Mouse (Mus musculus): ENCODE data around the gene Tmbim1.

Gene Tmbim1

DNA sequence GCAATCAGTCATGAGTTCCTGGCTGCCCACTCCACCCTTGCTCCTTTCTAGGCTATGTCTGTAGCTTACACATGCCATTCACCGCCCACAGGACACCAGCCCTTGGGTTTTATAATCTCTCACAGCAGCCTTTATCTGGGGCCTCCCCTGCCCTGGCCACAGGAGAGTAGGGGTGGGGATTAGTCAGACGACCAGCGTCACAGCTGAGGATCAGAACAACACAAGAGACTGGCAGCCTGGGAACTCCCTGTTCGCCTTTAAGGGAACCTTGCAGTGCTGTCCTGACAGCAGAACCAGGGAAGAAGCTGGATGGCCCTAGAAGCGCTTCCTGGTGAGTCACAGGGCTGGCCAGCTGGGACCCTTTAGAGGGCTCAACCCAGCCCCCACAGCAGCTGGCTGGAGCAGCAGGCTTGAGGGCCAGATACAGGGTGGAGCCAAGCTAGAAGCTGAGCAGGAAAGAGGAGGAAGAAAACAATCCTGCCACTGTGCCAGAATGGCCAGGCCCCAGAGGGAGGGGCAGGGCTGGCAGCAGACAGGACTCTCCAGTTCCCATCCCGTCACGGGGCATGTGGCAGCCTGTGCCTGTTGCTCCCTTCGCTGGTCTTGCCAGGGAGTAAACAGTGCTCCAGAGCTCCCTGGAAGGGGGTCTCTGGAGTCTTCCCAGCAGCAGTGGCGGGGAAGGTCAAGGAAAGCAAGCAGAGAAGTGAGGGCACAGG is 9.8 kb downstream of the Tmbim1 start:
- DNase-seq (ENCODE audit: extremely low spot score, low spot score), result peak; percentile 51

DNA sequence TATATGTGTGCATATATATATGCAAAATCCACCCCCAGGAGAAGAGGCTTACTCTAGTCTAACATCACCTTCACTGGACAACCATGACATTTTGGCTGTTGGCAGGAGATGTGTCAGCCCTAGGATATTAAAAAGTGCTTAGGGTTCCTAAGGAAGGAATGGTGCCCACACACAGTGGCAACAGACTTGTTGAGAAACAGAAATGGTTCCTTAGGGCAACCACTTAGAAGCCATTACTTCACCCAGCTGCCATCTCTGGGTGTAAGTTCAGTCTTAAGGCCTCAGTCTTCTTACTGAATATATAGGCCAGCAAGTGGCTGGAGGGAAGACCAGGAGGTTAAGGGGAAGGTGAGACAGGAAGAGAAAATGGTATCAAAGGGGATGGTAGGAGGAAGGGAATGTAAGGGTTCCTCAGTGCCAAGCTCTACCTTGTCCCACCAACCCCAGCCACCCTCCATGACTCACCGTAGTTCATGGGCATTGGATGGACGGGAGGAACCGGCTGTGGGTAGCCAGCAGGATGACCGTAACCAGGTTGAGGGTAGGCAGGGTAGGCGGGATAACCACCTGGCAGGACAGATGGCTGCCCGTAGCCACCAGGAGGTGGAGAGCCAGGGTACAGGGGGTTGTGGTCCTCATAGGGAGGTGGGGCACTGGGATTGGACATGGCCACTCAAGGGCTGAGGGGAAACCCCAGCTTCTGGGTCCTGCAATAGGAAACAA is 10.5 kb downstream of the Tmbim1 start:
- no peak for DNase-seq (ENCODE audit: extremely low spot score, low spot score)

DNA sequence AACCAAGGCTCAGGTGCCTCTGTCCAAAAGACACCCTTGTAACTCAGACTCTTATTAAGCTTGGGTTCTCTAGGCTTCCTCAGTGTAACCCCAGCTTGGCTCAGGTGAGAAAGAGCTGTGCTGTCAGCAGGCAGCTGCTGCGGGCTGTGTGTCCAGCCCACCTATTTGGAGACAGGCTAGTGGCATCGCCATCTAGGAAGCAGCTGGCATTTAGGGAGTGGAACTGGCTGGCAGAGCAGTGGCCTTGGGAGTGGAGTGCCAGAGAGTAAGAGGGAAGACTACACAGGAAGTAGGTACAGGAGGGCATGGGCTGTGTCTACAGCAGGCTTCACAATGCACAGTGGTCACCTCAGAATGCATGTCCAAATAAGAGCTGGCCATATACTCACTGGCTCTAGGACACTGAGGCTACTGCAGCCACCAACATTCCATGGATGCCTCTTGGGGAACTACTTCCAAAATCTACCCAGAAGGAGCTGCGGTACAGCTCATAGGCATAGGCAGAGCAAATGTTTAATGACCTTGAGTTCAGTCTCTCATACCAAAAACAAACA is 11.3 kb downstream of the Tmbim1 start:
- DNase-seq (ENCODE audit: extremely low spot score, low spot score), result no peak

DNA sequence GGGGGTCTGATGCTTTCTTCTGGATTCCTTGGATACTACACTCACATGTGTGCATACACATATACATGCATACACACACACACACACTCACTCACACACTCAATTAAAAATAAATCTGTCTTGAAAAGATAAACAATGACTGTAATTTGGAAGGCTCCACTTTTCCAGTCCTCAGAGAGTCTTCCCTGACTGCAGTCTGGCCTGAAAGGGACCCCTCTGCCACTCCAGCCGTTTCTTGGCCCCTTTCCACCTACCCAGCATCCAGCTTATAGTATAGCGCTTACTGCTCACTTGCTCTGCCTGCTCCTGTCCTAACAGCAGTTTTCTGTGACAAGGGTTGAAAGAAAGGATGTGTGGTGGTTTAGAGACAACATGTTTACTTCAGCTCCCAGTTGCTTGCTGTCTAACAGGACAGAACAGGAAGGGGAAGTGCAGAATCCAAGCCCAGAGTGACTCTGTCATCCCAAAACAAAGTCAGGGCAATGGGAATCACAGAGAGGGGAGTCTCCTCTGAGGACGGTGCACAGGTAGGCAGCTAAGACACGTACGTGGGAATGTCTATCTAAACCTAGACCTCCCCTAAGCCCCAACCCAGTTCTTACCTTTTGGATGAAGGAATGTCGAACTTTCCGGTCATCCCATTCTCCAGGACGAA is 12.0 kb downstream of the Tmbim1 start:
- DNase-seq (ENCODE audit: extremely low spot score, low spot score), result no peak

DNA sequence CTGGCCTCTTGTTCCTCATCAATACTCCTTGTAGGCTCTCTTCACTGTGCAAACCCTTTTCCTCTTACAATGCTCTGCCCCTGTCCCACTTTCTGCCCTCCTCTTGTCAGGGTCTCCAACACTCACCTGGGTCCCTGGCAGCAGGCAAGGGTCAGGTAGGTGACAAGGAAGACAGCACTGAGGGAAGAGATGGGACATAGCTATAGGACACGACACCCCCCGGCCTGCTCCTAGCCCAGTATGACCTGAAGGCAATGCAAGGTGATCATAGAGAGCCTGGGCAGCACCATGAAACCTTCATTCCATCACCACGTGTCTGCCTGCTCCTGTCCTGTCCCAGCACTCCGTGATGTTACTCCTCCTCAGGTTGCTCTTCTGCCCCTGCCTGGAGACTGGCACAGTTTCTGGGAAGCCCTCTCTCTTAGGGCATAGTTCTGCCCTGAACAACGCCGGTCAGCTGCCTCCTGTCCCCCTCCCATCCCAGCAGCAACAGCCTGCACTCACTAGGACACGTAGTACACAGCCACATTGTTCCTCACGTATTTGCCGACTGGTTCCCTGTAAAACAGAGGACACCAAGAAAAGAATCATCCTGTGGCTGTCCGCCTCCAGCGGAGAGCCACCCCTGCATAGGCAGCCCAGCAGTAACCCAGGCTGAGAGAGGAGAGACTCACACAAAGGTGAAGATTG is 12.9 kb downstream of the Tmbim1 start:
- DNase-seq (ENCODE audit: extremely low spot score, low spot score), result no peak

DNA sequence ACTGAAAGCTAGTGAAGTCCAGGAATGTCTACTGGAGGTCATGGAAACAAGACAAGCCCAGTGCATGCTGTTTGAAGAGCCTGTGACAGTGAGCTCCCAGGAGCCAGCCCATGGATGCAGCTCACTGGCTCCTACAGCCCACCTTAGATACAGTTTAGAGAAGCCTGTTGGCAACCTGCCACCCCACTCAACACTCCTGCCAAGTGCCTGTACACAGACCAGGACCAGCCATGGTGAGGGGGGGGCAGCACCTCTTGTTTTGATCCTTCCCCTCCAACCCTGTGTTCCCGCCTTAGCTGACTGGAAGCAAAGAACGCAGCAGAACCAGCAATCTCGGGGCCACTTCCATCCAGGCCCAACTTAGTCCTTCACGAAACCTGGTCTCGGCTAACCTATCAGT is 15.3 kb downstream of the Tmbim1 start:
- DNase-seq (ENCODE audit: extremely low spot score, low spot score), result no peak

DNA sequence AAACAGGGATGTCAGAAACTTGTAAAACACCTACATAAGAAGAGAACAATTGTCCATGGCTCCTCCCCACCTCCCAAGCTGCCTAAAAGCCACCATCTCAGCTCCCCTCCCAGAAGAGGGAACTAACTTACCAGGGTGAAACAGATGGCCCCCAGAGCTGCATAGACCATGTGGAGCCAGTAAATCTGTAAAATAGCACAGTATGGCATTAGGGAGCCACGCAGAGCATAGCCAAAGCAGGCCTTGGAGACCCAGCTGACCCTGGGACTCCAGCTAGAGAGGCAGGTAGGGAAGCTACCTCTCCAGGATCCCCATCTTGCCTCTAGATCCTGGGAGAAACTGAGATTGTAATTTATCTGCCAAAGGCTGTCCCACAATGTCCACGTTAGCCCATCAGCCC is 15.7 kb downstream of the Tmbim1 start:
- DNase-seq (ENCODE audit: extremely low spot score, low spot score), result no peak

DNA sequence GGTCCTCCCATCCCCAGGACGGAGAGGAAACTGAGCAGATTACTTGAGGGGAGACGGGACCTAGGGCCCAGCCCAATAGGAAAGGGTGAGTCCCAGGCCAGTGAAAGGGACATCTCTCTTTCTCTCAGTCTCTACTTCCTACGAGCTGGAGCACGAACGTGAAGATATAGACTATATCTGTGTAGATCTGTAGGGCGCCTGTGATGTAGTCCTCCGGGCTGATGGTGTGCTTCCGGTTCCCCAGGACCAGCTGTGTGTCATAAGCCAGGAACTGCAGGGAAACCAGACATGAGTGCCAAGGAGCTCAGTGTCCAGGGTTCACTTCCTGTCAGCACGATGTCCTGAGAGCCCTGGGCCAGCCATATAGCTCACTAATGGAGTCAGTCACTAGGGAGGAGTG is 16.2 kb downstream of the Tmbim1 start:
- DNase-seq (ENCODE audit: extremely low spot score, low spot score), result no peak

DNA sequence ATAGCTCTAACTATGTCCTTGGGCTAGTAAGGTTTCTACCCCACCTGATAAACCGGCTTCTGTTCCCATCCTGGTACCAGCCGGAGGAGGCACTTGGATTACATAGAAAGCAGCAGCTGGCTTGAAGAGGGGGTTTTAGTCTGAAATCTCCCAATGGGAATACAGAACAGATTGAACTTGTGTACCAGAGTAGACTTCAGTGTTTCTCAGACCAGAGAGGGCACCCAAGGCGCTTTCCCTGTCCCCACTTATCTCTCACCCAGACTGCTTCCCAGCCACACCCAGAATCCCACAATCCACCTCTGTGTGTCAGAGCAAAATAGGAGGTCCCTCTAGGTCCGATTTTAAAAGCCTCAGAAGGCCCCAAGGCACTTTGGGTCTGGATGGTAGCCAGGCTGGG is 17.1 kb downstream of the Tmbim1 start:
- DNase-seq (ENCODE audit: extremely low spot score, low spot score), result no peak

DNA sequence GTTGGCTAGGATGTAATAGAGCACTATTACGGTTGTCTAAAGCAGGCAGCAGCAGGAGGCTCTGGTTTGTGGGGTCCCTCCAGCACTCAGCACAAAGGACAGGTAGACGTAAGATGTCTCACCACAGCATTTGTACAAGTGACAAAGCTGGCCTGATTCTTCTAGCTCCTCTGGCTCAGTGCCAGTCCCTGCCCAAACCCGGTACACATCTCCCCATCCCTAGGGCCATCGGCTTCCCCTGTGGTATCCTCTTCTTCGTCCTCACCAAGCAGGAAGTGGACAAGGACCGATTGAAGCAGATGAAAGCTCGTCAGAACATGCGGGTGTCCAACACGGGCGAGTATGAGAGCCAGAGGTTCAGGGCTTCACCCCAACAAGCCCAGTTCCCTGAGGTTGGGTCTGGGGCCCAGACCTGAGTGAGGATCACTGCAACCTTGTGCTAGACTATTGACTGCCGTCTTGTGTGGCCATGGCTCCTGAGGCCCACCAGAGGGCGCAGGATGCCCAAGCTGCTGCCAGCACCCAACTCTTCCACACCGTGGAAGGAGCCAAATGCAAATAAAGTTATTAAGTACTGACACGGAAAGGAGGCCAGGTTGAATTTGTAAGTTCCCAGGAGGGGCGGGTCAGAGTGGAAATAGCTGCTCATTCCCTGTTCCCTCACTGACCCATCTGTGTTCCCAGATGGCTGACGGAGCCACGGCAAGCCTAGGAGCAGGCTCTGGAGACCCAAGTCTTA is 18.4 kb downstream of the Tmbim1 start:
- peak; percentile 25 for DNase-seq (ENCODE audit: extremely low spot score, low spot score)

DNA sequence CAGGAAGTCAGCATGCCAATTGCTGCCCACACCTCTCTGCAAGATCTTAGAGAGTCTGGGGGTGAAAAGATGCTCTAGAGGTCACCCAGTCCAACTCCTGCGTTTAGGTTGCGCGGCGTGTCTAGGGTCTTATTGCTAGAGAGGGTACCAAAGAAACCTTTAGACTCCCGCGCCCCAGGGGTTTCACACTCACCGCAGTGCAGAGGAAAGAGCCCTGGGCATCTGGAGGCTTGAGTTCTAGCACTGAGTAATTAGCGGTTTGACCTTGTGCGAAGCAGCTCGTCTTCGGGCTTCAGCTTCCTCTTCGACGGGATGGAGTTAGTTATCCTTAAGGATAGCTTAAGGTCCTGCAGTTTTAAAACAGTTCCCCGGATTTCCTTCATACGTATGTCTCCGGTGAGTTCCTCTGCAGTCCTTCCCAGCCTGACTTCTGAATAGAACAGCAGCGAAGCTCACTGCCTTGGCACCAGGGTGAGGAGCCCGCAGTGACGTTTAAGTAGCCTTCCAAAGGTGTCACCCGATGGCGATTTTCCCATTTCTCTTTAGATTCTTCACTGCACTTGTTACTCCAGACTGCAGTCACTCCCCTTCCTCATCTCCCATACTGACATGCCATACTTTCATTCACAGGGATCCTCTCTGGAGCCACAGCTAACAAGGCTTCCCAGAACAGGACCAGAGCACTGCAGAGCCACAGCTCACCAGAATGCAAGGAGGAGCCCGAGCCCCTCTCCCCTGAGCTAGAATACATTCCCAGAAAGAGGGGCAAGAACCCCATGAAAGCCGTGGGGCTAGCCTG is 20.0 kb downstream of the Tmbim1 start:
- DNase-seq (ENCODE audit: extremely low spot score, low spot score), result no peak

DNA sequence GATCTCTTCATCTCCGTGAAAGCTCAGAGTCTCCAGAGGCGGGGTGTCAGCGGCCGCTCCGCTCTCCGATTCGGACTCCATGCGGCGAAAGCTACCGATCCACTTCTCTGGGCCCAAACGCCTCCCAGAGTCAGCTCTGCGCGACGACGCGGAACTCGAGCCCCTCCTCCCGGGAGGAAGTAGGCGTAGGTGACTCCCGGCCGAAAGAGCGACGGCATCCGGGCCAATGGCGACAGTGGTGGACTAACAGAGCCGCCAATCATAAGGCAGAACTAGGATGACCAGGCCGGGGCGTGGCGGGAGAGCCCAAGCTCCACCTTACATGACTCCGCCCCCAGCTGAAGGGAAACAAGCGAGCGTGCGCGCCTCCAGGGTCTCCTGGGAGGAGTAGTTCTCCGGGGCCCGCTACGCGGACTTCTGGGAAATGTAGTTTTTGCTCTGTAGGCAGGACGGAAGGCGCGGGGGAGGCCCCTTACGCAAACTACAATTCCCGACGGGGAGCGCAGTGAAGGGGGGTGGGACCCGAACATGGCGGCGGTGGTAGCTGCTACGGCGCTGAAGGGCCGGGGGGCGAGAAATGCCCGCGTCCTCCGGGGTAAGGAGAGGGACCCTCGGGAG is 20.8 kb downstream of the Tmbim1 start, which contains the start of the genes Aamp and Pnkd:
Gene Aamp, minus strand, starts transcription at position 196 of the 618 bp plus-strand sequence.
Gene Pnkd, plus strand, starts transcription at position 388 of the 618 bp plus-strand sequence.
- peak; percentile 99 for DNase-seq (ENCODE audit: extremely low spot score, low spot score)

DNA sequence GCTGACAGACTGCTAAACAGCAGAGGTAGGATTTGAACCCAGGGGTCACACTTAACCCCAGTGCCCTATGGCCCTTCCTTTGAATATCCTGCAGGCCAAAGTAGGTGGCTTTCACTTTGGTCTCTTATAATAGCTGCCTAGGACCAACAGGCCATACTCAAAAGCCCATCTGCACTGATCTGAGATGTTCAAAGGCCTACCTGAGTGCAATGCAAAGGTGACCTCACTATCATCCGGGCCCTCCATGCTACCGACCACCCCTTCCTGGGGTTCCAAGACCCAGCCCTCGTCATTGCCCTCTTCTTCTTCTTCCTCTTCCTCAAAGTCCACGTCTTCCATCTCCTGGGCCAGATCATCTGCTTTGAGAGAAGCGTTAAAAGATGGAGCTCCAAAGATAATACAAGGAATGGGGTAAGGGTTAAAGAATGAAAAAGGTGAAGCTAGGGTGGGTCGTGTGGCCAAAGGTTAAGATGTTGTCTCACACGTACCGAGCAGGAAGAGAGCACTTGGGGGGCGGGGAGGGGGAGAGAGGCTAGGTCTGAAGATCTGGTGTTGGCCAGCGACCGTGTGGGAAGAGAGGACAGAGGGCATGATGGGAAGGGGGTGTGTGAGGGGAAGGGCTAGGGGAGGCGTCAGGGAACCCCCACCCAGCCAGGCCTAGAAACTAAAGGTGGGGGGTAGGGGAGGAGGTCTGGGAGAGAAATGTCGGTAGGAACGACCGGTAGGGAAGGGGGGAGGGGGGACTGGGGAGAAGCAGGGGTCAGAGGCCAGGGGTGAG is 21.5 kb downstream of the Tmbim1 start:
- DNase-seq (ENCODE audit: extremely low spot score, low spot score), result no peak

DNA sequence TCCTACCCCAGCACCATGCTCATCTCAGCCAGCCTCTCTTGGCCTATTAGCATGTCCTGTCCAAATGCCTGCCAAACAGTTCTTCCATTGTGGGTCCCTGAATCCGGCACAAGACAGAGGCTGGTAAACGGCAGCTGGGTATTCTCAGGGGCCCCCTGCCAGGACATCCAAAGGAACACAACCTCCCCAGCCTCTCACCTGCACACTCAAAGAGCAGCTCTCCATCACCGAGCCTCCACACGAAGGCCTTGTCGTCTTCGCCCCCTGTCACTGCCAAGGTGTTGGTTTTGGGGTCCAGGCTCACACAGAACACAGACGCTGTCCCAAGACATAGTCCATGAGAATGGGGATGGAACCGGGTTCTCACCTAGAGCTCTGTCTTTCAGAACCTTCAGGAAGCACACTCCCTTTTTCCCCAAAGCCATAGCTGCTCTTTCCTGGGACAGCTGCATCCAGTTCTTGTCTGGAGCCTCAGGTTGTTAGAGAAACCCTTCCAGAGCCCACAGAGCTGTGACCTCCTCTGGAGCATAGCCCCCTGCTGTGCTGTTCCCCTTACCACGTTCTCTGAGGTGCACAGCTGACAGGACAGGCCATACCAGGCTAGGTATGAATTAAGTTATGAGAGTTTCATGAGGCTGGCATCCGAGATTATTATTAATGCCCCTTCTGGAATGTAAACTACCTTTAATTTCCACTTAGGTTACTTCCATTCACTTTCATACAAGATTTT is 22.4 kb downstream of the Tmbim1 start:
- no peak for DNase-seq (ENCODE audit: extremely low spot score, low spot score)

DNA sequence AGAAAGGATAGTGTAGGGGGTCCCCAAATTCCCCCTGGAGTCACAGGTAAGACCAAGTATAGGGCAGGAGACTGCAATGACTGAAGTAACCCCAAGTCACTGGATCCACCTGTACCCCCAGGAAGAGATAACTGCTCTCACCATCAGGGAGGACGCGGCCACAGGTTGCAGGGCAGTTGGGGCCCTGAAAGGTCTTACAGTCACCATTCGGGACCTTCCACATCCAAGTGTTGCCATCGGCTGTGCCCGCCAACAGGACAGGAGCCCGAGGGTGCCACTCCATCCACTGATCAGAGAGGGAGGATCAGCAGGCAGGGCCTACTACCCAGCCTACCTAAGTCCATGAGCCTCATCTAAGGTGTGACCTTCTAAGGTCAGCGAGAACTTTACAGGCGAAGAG is 23.5 kb downstream of the Tmbim1 start:
- no peak for DNase-seq (ENCODE audit: extremely low spot score, low spot score)

DNA sequence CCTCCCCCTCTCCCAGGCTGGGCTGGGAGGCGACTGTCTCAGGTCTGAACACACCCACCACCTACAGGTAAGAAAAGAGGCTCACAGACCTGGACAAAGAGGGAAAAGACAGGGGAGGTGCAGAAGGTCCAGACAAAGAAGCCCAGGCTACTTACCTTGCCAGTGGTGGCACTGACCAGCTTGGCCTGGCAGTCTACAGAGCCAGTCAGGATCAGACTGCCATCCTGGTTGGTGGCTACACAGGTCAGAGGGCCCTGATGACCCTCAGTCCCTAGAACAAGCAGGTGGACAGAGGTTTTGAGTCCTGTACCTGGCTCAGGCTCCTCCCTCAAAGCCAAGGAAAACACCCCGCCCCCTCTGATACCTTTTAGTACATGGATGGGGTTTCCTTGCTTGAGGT is 24.1 kb downstream of the Tmbim1 start:
- no peak for DNase-seq (ENCODE audit: extremely low spot score, low spot score)

DNA sequence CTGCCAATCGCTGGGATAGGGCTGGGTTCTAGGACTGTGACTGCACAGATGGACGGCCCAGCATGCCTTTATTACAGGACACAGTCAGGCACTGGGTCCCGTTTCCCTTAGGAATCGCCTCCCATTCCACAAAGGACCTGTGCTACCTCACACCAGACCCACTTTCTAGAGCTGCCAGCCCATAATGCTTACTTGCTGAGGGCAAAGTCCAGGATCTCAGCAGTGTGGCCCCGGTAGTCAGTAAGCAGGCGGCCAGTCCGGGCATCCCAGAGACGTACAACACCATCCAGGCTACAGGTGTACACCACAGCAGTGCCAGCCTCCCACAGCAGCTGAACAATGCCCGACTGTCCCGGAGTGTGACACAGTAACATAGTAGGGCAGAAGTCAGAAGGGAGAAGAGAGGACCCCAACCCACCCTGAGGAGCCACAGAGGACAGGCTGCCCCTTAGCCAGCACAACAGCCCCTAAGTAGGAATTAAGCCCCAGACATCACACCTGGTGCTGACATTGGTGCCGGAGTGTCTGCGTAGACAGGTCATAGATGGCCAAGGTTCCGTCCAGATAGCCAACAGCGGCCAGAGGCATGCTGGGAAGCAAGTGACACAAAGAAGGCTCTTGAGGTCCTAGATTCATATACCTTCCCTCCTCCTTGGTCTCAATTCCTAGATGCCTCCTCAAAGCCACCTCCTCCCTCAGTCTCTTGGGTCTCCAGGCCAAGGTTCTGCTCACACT is 24.7 kb downstream of the Tmbim1 start:
- no peak for DNase-seq (ENCODE audit: extremely low spot score, low spot score)

Data from neural tube, embryonic 10.5 days (tissue).